Mouse (Mus musculus): ENCODE data around the gene Defa23.
"Not testable (repeated sequence)": the region's sequence is repeated elsewhere in the genome, so short reads cannot be mapped to it uniquely, and the experiment has no call there.

DNA sequence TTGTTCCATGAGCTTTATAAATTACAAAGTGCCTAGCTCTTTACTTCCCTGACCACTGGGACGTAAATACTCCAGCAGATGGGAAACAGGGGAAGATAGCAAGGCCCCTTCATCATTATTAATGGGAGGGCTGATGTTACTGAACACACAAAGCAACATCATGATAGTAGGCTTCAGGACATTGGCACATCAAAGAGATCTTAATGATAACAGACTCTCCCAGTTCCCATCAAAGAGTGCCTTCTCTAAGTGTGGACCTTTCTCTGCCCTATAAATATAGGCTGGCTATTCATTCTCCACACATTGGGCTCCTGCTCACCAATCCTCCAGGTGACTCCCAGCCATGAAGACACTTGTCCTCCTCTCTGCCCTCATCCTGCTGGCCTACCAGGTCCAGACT, 29.6 kb upstream of the Defa23 start, which contains the start of gene Defa21:
- TF ChIP-seq CTCF (conservative IDR thresholded peaks at IDR 0.05; ENCODE audit: low read length); NANOG (IDR thresholded peaks at IDR 0.05; ENCODE audit: borderline replicate concordance, low read length); POU5F1 (IDR thresholded peaks at IDR 0.05; ENCODE audit: borderline replicate concordance, low read length): not testable (repeated sequence)

All from E14TG2a.4 (cell line).